8 mouse cellular contexts compared by ENCODE assay signal in the genomic region with DNA sequence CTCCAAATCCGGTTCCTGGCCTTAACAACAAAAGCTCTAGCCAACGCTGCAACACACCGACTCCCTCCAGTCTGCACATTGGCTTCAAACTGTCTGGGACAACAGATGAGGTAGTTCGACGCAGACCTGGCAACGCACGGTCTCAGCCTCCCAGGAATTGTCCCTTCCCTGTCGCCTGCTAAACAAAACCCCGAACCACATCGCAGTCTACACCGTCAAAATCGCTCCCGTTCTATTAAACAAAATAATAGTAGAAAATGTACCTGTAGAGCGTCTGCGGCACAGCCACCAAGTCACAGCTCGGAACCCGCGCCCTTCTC. TPM values are rescaled to one million over a fixed set of nuclear protein-coding genes. Genes with fewer than 3 reads are reported as not detected.
DNase-seq lines count a peak whose midpoint lies in the region; ATAC-seq and TF ChIP-seq lines count a peak whose summit lies in the region.

No protein-coding gene starts in this region.

- H3K9ac ChIP-seq in heart, adult 2 months (ENCODE audit: low read depth, low read length): peak overlapping the region; percentile 87
- peak overlapping the region; percentile 99 for H3K9ac ChIP-seq in heart, embryonic 13.5 days
- peak overlapping the region; percentile 90 for H3K9ac ChIP-seq in lung, postnatal 0 days (replicated peaks; ENCODE audit: low read depth)

- no peak for TF ChIP-seq EP300 in heart, adult 2 months (IDR thresholded peaks at IDR 0.05; ENCODE audit: insufficient read depth, low read depth, low read length)
- no peak for TF ChIP-seq EP300 in lung, postnatal 0 days (IDR thresholded peaks at IDR 0.05)

- 0 out of 2 replicates have a peak, but pooled peaks cover 2% of the 10 kb centered on the region for H3K79me2 ChIP-seq in heart, adult 2 months (replicated peaks; ENCODE audit: control insufficient read depth, insufficient read depth, low read length)

- peaks cover 7% of the 10 kb centered on the region for H3K4me1 ChIP-seq in heart, adult 2 months (ENCODE audit: control insufficient read depth, insufficient read depth, low read length)
- H3K4me1 ChIP-seq in embryonic facial prominence, embryonic 10.5 days: peaks cover 20% of the 10 kb centered on the region
- H3K4me1 ChIP-seq in heart, embryonic 13.5 days: peaks cover 42% of the 10 kb centered on the region
- H3K4me1 ChIP-seq in lung, postnatal 0 days (ENCODE audit: insufficient read depth, low read depth, low read length): 0 out of 2 replicates have a peak, but pooled peaks cover 7% of the 10 kb centered on the region

- H3K27me3 ChIP-seq in heart, adult 2 months (ENCODE audit: control insufficient read depth, insufficient read depth, low read length): no peaks in the 10 kb centered on the region
- no peaks in the 10 kb centered on the region for H3K27me3 ChIP-seq in embryonic facial prominence, embryonic 10.5 days (replicated peaks; ENCODE audit: low read depth, poor library complexity, severe bottlenecking)
- no peaks in the 10 kb centered on the region for H3K27me3 ChIP-seq in heart, embryonic 13.5 days (replicated peaks)
- no peaks in the 10 kb centered on the region for H3K27me3 ChIP-seq in lung, postnatal 0 days (replicated peaks; ENCODE audit: insufficient read depth, low read length)

- ATAC-seq in heart, embryonic 13.5 days (ENCODE audit: extremely low read depth, insufficient number of reproducible peaks, low FRiP score, low TSS enrichment): peak; percentile 55; the same call in 1 of the 2 replicates
- ATAC-seq in lung, postnatal 0 days: peak; percentile 43

- intact Hi-C loops in heart, adult 2 months (cut with DNase I): no loop called here

- H3K36me3 ChIP-seq in heart, adult 2 months (ENCODE audit: control insufficient read depth, insufficient read depth, low read length): peaks cover 23% of the 10 kb centered on the region
- H3K36me3 ChIP-seq in embryonic facial prominence, embryonic 10.5 days (replicated peaks): no peaks in the 10 kb centered on the region
- H3K36me3 ChIP-seq in heart, embryonic 13.5 days: no peaks in the 10 kb centered on the region
- no peaks in the 10 kb centered on the region for H3K36me3 ChIP-seq in lung, postnatal 0 days (ENCODE audit: insufficient read depth, low read length)

- 0 out of 2 replicates have a peak, but pooled peaks have one; percentile 37 for TF ChIP-seq POLR2A in heart, adult 2 months (IDR thresholded peaks at IDR 0.05; ENCODE audit: insufficient read depth, low read depth, low read length)

- H3K4me2 ChIP-seq in heart, embryonic 13.5 days: peak overlapping the region; percentile 71
- peak overlapping the region; percentile 63 for H3K4me2 ChIP-seq in lung, postnatal 0 days (replicated peaks; ENCODE audit: low read depth, low read length)

- DNase-seq in heart, adult 2 months: no peak
- no peak for DNase-seq in heart, adult 11 months
- peak; percentile 48 for DNase-seq in NIH3T3 (ENCODE audit: low read depth)
- DNase-seq in embryonic facial prominence, embryonic 10.5 days (ENCODE audit: low spot score): no peak
- peak; percentile 37 for DNase-seq in layer of hippocampus, adult 11-12 months (ENCODE audit: low spot score)
- DNase-seq in lung, postnatal 0 days (ENCODE audit: low spot score): peak; percentile 65
- DNase-seq in skeletal muscle tissue, adult 2 months (ENCODE audit: low read depth, low spot score): peak; percentile 39

- WGBS in heart, adult 2 months: under 1% methylated on average over 18 of the region's 18 CpGs
- WGBS in embryonic facial prominence, embryonic 10.5 days: under 1% methylated on average over 18 of the region's 18 CpGs
- WGBS in heart, embryonic 13.5 days: under 1% methylated on average over 18 of the region's 18 CpGs
- WGBS in lung, postnatal 0 days: under 1% methylated on average over 18 of the region's 18 CpGs

- no peaks in the 10 kb centered on the region for H3K9me3 ChIP-seq in embryonic facial prominence, embryonic 10.5 days
- H3K9me3 ChIP-seq in heart, embryonic 13.5 days: no peaks in the 10 kb centered on the region
- no peaks in the 10 kb centered on the region for H3K9me3 ChIP-seq in lung, postnatal 0 days (ENCODE audit: low read length)

- no peak for TF ChIP-seq CTCF in heart, adult 2 months (IDR thresholded peaks at IDR 0.05)
- TF ChIP-seq CTCF in lung, postnatal 0 days (IDR thresholded peaks at IDR 0.05): no peak

- peak overlapping the region; percentile 87 for H3K4me3 ChIP-seq in heart, adult 2 months
- H3K4me3 ChIP-seq in embryonic facial prominence, embryonic 10.5 days: peak overlapping the region; percentile 96
- peak overlapping the region; percentile 93 for H3K4me3 ChIP-seq in heart, embryonic 13.5 days
- H3K4me3 ChIP-seq in lung, postnatal 0 days (ENCODE audit: low read depth, low read length): peak overlapping the region; percentile 84

- peak overlapping the region; percentile 99 for H3K27ac ChIP-seq in heart, adult 2 months
- peak overlapping the region; percentile 97 for H3K27ac ChIP-seq in embryonic facial prominence, embryonic 10.5 days (replicated peaks)
- peak overlapping the region; percentile 100 for H3K27ac ChIP-seq in heart, embryonic 13.5 days (replicated peaks)
- H3K27ac ChIP-seq in lung, postnatal 0 days (ENCODE audit: low read length): peak overlapping the region; percentile 98

RNA-seq across cellular contexts. Expression of a gene that starts 0.6 kb away (rescaled TPM):
- total RNA-seq in heart, adult 2 months (2021): 10 to 100 TPM; 24.4 to 26.7 TPM
- 7.5 and 16.2 TPM in 2 replicates for polyA plus RNA-seq in heart, adult 2 months (2012; rRNA removed)
- polyA plus RNA-seq in embryonic facial prominence, embryonic 10.5 days (2016; fragmentation: Nextera tagmentation; extraction: Ambion mirVana): 53.5 and 60.0 TPM in 2 replicates
- 36.6 and 40.3 TPM in 2 replicates for polyA plus RNA-seq in heart, embryonic 13.5 days (2015; fragmentation: Nextera tagmentation; extraction: Ambion mirVana)
- polyA plus RNA-seq in lung, postnatal 0 days (2015; fragmentation: Nextera tagmentation; extraction: Ambion mirVana): 35.3 and 38.6 TPM in 2 replicates

RNA-seq across cellular contexts. Expression of a gene that starts 57.6 kb away (rescaled TPM):
- total RNA-seq in heart, adult 2 months (2021): 10 to 100 TPM; 51.5 to 56.4 TPM
- 17.4 and 37.5 TPM in 2 replicates for polyA plus RNA-seq in heart, adult 2 months (2012; rRNA removed)
- 28.5 and 28.7 TPM in 2 replicates for polyA plus RNA-seq in embryonic facial prominence, embryonic 10.5 days (2016; fragmentation: Nextera tagmentation; extraction: Ambion mirVana)
- 27.4 and 30.0 TPM in 2 replicates for polyA plus RNA-seq in heart, embryonic 13.5 days (2015; fragmentation: Nextera tagmentation; extraction: Ambion mirVana)
- polyA plus RNA-seq in lung, postnatal 0 days (2015; fragmentation: Nextera tagmentation; extraction: Ambion mirVana): 36.0 and 43.6 TPM in 2 replicates

Comparison
In these comparisons a context has a peak if more than half of its experiments do, and no peak if none do; other contexts are left out.
1. DNase-seq: peak in NIH3T3 (single experiment), layer of hippocampus, adult 11-12 months (single experiment), lung, postnatal 0 days (single experiment) and skeletal muscle tissue, adult 2 months (single experiment); none in heart, adult 2 months (0 of 2), heart, adult 11 months (single experiment) and embryonic facial prominence, embryonic 10.5 days (single experiment).
2. Peak in every context shown above with its lines, with median percentiles within 50 percentile points of each other: H3K27ac ChIP-seq, H3K4me3 ChIP-seq and H3K9ac ChIP-seq.